Mouse (Mus musculus) thymus, adult 2 months (tissue): ENCODE results near the gene Cry2.

ENCODE experiments used
- CTCF ChIP-seq: fragments of 200-500 bp; IDR thresholded peaks from 2 replicates; pipeline ENCODE4 v1.5.1; 2012; ENCODE audit warnings: mild to moderate bottlenecking, control low read depth, low read length, moderate library complexity, borderline replicate concordance; ENCODE audit not compliant: control insufficient read depth, poor library complexity, insufficient read depth; ENCODE audit errors: extremely low read depth
- POLR2A ChIP-seq: fragments of 200-500 bp; IDR thresholded peaks from 2 replicates; pipeline ENCODE4 v1.6.1; 2012; ENCODE audit warnings: mild to moderate bottlenecking, low read length, control low read depth, moderate library complexity; ENCODE audit not compliant: control insufficient read depth, poor library complexity, insufficient read depth; ENCODE audit errors: extremely low read depth

DNA sequence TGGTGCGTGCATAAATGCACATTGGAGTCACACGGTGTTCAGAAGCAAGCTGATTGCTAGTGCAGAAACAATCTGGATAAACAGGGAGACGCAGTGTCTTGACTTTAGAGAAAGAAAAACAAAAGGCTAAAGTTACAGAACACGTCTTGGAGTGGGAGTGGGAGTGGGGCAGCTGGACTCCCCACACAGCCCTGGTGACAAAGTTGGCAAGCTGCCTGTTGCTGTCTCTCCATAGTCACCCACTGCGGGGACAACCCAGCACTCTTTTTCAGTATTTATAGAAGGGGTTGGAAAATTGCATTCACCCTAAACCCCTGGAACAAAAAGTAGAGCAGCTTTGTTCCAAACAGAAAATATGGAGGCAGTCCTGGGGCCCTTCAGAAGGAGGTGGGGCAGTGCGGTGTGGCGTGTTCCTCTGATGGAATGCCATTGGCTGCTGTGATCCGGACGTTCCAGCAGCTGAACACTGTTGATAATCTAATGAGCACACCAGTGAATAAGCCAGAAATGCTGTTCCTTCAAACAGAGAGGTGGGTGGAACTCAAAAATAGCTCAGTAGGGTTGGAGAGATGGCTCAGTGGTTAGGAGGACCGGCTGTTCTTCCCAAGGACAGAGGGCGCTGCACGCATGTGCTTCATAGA is 43.9 kb upstream of the Cry2 start:
- no peak for TF ChIP-seq CTCF
- TF ChIP-seq POLR2A: no peak
